Mouse (Mus musculus) hindbrain, embryonic 10.5 days (tissue): Measurements from ENCODE around the gene Mindy1. TPM values are rescaled to one million over a fixed set of nuclear protein-coding genes. Genes with fewer than 3 reads are reported as not detected.
A peak's percentile ranks its signal among the peaks of the same experiment; 100 is the strongest.

Experiments used
- DNase-seq: peaks from one replicate; pipeline ENCODE4 v3.0.0-alpha.2; 2017; ENCODE audit warnings: low spot score
- H3K27ac ChIP-seq: fragments of 300-500 bp; sonication (generic); 2 replicates; pipeline ENCODE4 v1.5.1; 2016; ENCODE audit warnings: mild to moderate bottlenecking, moderate library complexity
- H3K27me3 ChIP-seq: fragments of 300-500 bp; sonication (generic); 2 replicates; pipeline ENCODE4 v1.6.1; 2016; ENCODE audit warnings: mild to moderate bottlenecking; ENCODE audit not compliant: poor library complexity, insufficient read depth, severe bottlenecking
- H3K36me3 ChIP-seq: fragments of 300-500 bp; sonication (generic); 2 replicates; pipeline ENCODE4 v1.6.1; 2016; ENCODE audit warnings: mild to moderate bottlenecking, moderate library complexity
- H3K4me1 ChIP-seq: fragments of 300-500 bp; sonication (generic); replicated peaks from 2 replicates; pipeline ENCODE4 v1.6.1; 2016; ENCODE audit warnings: mild to moderate bottlenecking
- H3K4me3 ChIP-seq: fragments of 300-500 bp; sonication (generic); 2 replicates; pipeline ENCODE4 v1.5.1; 2016; ENCODE audit warnings: mild to moderate bottlenecking, moderate library complexity
- H3K9me3 ChIP-seq: fragments of 300-500 bp; sonication (generic); 2 replicates; pipeline ENCODE4 v1.6.1; 2016; ENCODE audit warnings: mild to moderate bottlenecking, moderate library complexity
- WGBS: fragments of 180-500 bp; shearing (Covaris S2); methylation state at CpG from one replicate; pipeline ENCODE4 v1.1.7; 2016; 5-methylcytosine and 5-hydroxymethylcytosine counted together
- polyA plus RNA-seq: library from polyadenylated mRNA; unstranded; fragments of >200 nt; fragmentation: Nextera tagmentation; extraction: Ambion mirVana; gene quantifications from 2 replicates; pipeline ENCODE4 v1.2.1, GENCODE M21; 2016

Gene Mindy1
- polyA plus RNA-seq, 1 experiment from 2014 or later = 44.1 TPM

DNA sequence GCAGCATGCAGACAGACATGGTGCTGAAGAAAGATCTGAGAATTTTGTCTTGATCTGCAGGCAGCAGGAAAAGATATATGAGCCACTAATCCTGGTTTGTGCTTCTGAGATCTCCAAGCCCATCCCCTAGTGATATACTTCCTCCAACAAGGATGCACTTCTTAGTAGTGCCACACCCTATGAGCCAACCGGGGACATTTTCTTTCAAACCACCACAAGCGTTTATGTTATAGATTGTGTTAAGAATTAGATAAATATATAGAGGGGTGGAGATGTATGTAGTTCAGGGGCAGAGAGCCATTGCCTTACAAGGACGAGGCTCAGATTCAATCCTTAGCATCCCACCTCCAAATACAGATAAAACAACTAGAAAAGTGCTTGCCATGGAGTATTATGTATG is 29.4 kb downstream of the Mindy1 start:
- Histone ChIP-seq H3K9me3 (no peaks in the 10 kb centered on the region), H3K27me3 (no peaks in the 10 kb centered on the region), H3K36me3 (peaks cover 6% of the 10 kb centered on the region), H3K4me1 (peaks cover 21% of the 10 kb centered on the region), H3K4me3 (no peak overlapping the region), H3K27ac (no peak overlapping the region)
- WGBS = 70% methylated on average over 3 of the region's 3 CpGs
- DNase-seq = no peak

DNA sequence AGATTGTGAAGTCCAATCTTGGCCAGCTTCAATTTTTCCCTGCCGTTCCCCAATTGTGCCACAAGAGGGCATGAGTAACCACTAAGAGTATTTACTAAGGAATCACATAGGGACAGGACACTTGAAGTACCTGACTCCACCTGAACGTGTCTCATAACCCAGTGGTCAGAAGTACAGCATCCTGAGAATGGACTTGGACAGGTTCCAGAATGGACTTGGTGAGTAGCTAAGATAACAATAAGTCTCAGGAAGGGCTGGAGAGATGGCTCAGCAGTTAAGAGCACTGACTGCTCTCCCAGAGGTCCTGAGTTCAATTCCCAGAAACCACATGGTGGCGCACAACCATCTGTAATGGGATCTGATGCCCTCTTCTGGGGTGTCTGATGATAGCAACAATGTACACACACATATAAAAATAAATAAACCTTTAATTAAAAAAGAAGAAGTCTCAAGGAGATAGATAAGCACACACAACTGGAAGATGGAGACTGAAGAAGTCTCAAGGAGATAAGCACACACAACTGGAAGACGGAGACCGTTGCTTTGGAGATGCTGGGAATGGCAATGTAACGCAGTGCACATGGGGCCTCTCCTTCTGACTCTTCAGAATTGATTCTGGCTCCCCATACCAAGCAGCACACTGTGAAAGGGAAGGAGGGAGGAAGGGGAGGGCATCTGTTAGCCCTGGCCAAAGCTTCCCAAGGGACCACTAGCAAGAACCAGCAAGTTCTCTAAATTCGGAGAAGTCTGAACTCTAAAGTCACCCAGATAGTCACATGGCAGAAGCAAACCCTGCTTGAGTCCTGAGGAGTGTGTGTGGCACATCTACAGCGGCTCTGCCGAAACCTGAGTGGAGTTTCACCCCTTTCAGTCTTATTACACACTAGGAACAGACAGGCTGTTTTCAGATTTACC is 30.1 kb downstream of the Mindy1 start:
- peaks cover 29% of the 10 kb centered on the region for H3K4me1 ChIP-seq
- no peaks in the 10 kb centered on the region for H3K27me3 ChIP-seq
- WGBS = 63% methylated on average over 9 of the region's 9 CpGs
- H3K4me3 ChIP-seq = no peak overlapping the region
- H3K9me3 ChIP-seq = no peaks in the 10 kb centered on the region
- peaks cover under 1% of the 10 kb centered on the region; the same call in 1 of the 2 replicates for H3K36me3 ChIP-seq
- DNase-seq = peak; percentile 67
- H3K27ac ChIP-seq = no peak overlapping the region

- Histone ChIP-seq H3K4me1 (peaks cover 35% of the 10 kb centered on the region), H3K27me3 (no peaks in the 10 kb centered on the region), H3K4me3 (no peak overlapping the region), H3K27ac (no peak overlapping the region), H3K9me3 (no peaks in the 10 kb centered on the region), H3K36me3 (peaks cover 3% of the 10 kb centered on the region; the same call in 1 of the 2 replicates)
- 85% methylated on average over 6 of the region's 6 CpGs for WGBS
- no peak for DNase-seq
These were observed 31.5 kb downstream of the Mindy1 start for GRCm38 (mm10) chr3:95312623-95313022.

DNA sequence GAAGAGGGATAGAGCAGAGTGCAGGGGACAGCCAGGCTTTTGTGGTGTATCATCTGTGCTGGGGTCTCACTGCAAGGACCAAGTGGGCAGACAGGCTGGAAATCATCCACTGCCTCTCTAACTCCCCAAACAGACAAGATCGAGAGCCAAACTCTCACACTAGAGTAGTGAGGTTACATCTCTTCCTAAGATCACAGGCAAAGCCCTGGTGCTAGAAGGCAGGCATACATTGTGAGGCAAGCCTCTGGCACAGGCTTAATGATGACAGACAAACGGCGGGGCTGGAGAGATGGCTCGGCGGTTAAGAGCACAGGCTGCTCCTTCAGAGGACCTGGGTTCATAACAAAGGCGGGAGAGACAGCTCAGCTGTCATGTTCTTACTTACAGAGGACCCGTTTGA is 32.3 kb downstream of the Mindy1 start:
- WGBS = 43% methylated on average over 7 of the region's 7 CpGs
- Histone ChIP-seq H3K4me3 (no peak overlapping the region), H3K27ac (peak overlapping the region; percentile 72), H3K4me1 (peaks cover 42% of the 10 kb centered on the region), H3K36me3 (peaks cover 5% of the 10 kb centered on the region; the same call in 1 of the 2 replicates), H3K9me3 (no peaks in the 10 kb centered on the region), H3K27me3 (no peaks in the 10 kb centered on the region)
- no peak for DNase-seq

- no peaks in the 10 kb centered on the region for H3K9me3 ChIP-seq
- 59% methylated on average over 6 of the region's 6 CpGs for WGBS
- H3K27me3 ChIP-seq = no peaks in the 10 kb centered on the region
- peak overlapping the region; percentile 100 for H3K27ac ChIP-seq
- DNase-seq = no peak
- H3K36me3 ChIP-seq = peaks cover 5% of the 10 kb centered on the region; the same call in 1 of the 2 replicates
- H3K4me3 ChIP-seq = peak overlapping the region; percentile 94
- H3K4me1 ChIP-seq = peaks cover 48% of the 10 kb centered on the region
These were observed 32.9 kb downstream of the Mindy1 start for GRCm38 (mm10) chr3:95314075-95314474.

DNA sequence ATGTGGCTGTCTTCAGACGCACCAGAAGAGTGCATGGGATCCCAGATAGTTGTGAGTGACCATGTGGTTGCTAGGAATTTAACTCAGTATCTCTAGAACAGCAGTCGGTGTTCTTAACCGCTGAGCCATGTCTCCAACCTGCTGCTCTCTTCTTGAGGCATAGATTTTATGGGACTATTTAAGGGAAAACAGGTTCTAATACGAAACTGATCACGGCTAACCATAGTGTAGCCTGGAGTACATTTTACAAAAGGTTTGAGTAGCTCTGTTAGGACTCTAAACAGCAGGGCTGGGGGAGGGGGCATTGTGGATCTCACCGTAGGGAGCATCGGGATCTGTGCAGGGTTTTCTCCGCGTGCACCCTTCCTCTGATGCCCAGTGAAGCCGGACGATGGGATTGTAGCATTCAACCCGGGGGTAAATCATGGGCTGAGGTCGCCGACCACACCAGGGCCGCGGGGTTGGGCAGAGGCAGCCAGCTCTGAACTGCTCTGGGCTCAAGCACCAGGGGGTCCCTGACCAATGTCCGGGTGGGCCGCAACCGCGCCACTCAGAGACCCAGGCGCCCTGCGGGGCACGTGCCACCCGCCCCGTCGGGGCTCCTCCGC is 33.4 kb downstream of the Mindy1 start, which contains the start of gene Cers2:
Gene Cers2, plus strand, starts transcription at position 306 of the 608 bp plus-strand sequence.
- Histone ChIP-seq H3K27ac (peak within 1 kb of the TSS; percentile 100), H3K9me3 (no peaks in the 10 kb centered on the region), H3K4me1 (peaks cover 50% of the 10 kb centered on the region), H3K27me3 (no peaks in the 10 kb centered on the region), H3K4me3 (peak within 1 kb of the TSS; percentile 94), H3K36me3 (peaks cover 6% of the 10 kb centered on the region)
- WGBS = 3% methylated on average over 27 of the region's 27 CpGs
- DNase-seq = no peak

DNA sequence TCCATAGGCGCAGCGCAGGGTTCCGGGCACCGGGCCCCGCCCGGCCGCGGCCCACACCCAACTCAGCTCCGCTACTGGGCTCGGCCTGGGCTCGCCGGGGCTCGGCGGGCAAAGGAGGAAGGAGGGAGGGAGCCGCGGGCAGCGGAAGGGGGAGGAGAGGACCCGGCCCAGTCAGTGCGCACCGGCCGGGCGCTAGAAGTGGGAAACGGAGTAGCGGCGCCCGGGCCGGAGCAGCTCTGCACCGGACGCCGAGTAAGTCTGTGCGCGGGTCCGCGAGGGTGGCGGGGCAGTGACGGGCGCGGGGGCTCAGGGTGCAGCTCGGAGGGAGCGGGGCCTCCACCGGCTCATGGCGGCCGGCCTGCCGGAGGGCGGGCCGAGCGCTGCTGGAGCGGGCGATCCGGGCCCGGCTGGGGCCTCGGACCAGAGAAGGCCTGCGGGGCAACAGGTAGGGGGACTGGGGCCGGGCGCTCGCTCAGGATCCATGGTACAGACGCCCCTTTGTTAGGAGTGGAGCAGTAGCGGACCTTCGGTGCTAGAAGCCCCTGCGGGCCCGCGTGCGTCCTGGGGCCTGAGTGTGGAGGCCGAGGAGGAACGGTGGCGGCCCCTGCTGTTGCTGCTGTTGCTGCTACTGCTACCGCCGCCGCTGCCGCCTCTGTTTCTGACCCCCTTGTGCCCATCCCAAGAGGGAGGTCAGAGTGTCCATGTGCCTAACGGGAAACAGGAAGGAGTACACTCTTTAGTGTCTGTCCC is 34.1 kb downstream of the Mindy1 start:
- DNase-seq = peak; percentile 89
- Histone ChIP-seq H3K4me1 (peaks cover 56% of the 10 kb centered on the region), H3K36me3 (peaks cover 12% of the 10 kb centered on the region), H3K4me3 (peak overlapping the region; percentile 94), H3K27ac (peak overlapping the region; percentile 100), H3K9me3 (no peaks in the 10 kb centered on the region), H3K27me3 (no peaks in the 10 kb centered on the region)
- under 1% methylated on average over 71 of the region's 71 CpGs for WGBS

GRCm38 (mm10) chr3:95315844-95316550 is 34.9 kb downstream of the Mindy1 start:
- Histone ChIP-seq H3K27me3 (no peaks in the 10 kb centered on the region), H3K36me3 (peaks cover 20% of the 10 kb centered on the region), H3K4me3 (peak overlapping the region; percentile 94), H3K27ac (peak overlapping the region; percentile 100), H3K4me1 (peaks cover 62% of the 10 kb centered on the region), H3K9me3 (no peaks in the 10 kb centered on the region)
- no peak for DNase-seq
- WGBS = 19% methylated on average over 9 of the region's 9 CpGs

DNA sequence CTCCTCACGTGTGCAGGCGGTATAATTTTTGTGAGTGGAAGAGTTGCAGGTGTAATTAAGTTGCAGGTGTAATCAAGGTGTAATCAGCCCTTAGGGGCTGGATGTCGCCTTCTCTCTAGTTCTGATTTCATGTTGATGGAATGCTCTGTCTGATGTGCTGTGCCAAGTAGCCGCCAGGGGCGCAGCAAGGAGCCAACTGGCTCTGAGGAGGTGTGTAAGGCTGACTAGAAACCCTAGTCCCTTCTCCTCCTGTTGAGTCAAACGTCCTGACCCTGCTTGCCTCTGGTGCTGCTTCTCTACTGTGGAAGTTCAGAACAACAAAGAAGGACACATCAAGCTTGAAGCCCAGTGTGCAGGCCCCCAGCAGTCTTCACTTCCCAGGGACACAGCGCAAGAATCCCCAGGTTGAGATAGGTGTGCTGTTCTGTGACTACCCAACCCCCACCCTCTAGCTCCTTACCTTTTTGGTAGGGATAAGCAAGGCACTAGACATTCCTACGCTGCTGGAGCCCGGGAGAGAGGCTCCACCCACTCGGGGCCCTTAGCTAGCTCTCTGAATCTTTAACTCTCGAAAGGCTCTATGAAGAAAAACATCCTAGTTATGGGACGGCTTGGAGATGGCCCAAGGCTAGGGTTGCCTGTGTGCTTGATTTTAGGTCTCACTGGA is 36.4 kb downstream of the Mindy1 start:
- peaks cover 62% of the 10 kb centered on the region for H3K4me1 ChIP-seq
- 23% methylated on average over 12 of the region's 12 CpGs for WGBS
- peak overlapping the region; percentile 4; the same call in 1 of the 2 replicates for H3K27ac ChIP-seq
- H3K27me3 ChIP-seq = no peaks in the 10 kb centered on the region
- H3K4me3 ChIP-seq = peak overlapping the region; percentile 28; the same call in 1 of the 2 replicates
- peak; percentile 67 for DNase-seq
- no peaks in the 10 kb centered on the region for H3K9me3 ChIP-seq
- H3K36me3 ChIP-seq = peaks cover 35% of the 10 kb centered on the region

DNA sequence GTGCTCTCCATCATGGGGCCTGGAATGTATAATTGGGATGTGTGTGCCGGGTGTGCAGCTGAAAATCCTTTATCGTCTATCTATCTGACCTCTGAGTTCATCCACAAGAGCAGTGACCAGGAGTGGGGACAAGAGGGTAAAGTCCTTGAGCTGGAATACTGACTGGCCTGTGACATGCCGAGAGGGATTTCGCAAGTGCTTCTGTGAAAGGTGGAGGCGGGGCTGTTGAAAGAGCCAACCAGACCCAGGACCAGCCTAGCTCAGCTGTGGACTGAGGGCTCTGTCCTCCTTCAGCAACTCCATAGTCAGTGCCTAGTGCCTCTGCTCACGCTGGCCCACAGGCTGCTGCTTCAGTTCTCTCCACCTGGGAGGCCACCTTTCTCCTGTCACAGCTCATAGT is 37.4 kb downstream of the Mindy1 start:
- DNase-seq = no peak
- 0 out of 2 replicates have a peak overlapping the region, but pooled peaks have one; percentile 45 for H3K27ac ChIP-seq
- peaks cover 45% of the 10 kb centered on the region for H3K36me3 ChIP-seq
- peaks cover 58% of the 10 kb centered on the region for H3K4me1 ChIP-seq
- no peak overlapping the region for H3K4me3 ChIP-seq
- 34% methylated on average over 6 of the region's 6 CpGs for WGBS
- H3K9me3 ChIP-seq = no peaks in the 10 kb centered on the region
- H3K27me3 ChIP-seq = no peaks in the 10 kb centered on the region

DNA sequence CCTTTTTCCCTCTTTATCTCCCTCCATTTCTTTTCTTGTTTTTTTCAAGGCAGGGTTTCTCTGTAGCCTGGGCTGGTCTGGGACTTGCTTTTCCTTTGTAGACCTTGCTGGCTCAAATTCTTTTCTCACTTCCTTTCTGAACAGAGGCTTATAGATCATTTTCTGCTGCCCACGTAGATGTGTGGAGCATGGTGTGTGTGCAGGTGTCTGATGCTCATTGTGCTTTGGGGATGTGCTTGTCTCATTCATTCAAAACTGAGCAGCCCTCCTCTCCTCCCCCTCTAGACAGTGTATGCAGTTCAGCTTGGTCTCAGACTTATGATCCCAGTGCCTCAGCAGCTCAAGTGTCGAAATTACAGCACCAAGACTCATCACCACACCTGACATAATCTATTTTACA is 38.0 kb downstream of the Mindy1 start:
- DNase-seq = no peak
- WGBS = 77% methylated on average over 2 of the region's 2 CpGs
- Histone ChIP-seq H3K27ac (0 out of 2 replicates have a peak overlapping the region, but pooled peaks have one; percentile 45), H3K4me3 (no peak overlapping the region), H3K27me3 (no peaks in the 10 kb centered on the region), H3K9me3 (no peaks in the 10 kb centered on the region), H3K4me1 (peaks cover 56% of the 10 kb centered on the region), H3K36me3 (peaks cover 51% of the 10 kb centered on the region)
